Mouse (Mus musculus): ENCODE measurements at regions not wholly inside any gene's neighbourhood (a gene's known extent, or its start where the extent isn't known, plus 50 kb on each side); places are given as distances from the start of the nearest gene placed in this dataset.

DNA sequence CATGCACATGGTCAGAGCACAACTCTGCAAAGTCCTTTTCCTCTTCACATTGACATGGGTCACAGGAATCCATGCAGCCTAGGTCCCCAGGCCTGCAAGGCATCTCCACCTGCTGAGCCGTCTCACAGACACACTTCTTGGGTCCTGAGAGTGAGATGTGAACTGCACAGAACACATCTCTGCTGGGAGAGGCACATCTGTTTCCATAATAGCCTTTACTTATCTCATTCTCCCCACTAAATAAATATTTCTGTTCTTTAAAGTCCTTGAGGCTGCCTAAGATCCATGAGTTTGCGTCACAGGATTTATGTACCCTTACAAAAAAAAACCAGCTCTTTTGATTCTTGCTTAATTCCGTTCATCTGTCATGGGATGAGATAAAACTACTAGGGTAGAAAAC lies 67.2 kb upstream of the Dapk1 start:
- no peaks in the 10 kb centered on the region for H3K4me1 ChIP-seq (ENCODE audit: control insufficient read depth, insufficient read depth, low read length)
- H3K27ac ChIP-seq (ENCODE audit: insufficient read depth, low read length), result no peak overlapping the region
- no peak overlapping the region for H3K4me3 ChIP-seq (ENCODE audit: insufficient read depth, low read length)
- TF ChIP-seq CTCF (IDR thresholded peaks at IDR 0.05; ENCODE audit: extremely low read depth, insufficient read depth, low read length) (no peak), POLR2A (IDR thresholded peaks at IDR 0.05; ENCODE audit: extremely low read depth, insufficient read depth, low read length) (no peak)

DNA sequence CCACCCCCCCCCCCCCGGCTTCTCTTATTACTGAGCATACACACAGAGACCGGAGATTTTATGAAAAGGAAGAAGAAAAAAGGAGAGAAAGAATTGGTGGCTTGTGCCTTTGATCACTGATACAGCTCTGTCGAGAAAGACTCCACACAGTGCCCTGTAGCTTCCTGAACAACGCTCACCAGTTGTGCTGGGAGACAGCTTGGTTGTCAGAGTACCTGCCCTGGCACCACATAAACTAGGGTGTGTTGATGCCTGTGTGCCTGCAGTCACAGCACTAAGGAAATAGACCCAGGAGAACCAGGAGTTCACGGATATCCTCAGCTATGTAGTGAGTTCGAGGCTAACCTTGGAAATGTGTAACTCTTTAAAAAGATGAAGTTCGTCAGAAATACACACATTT lies 66.7 kb upstream of the Dapk1 start:
- Histone ChIP-seq H3K4me1 (ENCODE audit: control insufficient read depth, insufficient read depth, low read length) (no peaks in the 10 kb centered on the region), H3K4me3 (ENCODE audit: insufficient read depth, low read length) (no peak overlapping the region), H3K27ac (ENCODE audit: insufficient read depth, low read length) (no peak overlapping the region)
- no peak for TF ChIP-seq POLR2A (IDR thresholded peaks at IDR 0.05; ENCODE audit: extremely low read depth, insufficient read depth, low read length)

DNA sequence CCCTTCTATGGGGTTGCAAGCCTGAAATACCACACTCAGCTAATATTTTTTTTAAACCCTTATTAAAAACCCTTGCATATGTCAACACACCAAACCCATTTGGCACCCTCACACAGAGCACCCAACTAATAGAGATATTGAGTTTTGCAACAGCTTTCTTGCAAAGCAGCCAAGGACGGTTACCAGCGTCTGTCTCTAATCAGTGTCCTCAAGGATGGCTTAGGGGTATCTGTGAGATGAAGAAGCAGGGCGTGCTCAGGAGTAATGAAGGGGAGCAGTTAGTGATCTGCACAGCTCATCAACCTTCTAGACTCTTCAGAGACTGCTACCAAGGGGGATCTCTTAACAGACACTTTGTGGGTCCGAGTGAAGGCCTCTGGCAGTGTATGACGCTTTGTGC lies 65.0 kb upstream of the Dapk1 start:
- H3K4me3 ChIP-seq (ENCODE audit: insufficient read depth, low read length), result no peak overlapping the region
- no peaks in the 10 kb centered on the region for H3K4me1 ChIP-seq (ENCODE audit: control insufficient read depth, insufficient read depth, low read length)
- no peak overlapping the region for H3K27ac ChIP-seq (ENCODE audit: insufficient read depth, low read length)
- TF ChIP-seq CTCF (IDR thresholded peaks at IDR 0.05; ENCODE audit: extremely low read depth, insufficient read depth, low read length), result no peak
- no peak for TF ChIP-seq POLR2A (IDR thresholded peaks at IDR 0.05; ENCODE audit: extremely low read depth, insufficient read depth, low read length)

DNA sequence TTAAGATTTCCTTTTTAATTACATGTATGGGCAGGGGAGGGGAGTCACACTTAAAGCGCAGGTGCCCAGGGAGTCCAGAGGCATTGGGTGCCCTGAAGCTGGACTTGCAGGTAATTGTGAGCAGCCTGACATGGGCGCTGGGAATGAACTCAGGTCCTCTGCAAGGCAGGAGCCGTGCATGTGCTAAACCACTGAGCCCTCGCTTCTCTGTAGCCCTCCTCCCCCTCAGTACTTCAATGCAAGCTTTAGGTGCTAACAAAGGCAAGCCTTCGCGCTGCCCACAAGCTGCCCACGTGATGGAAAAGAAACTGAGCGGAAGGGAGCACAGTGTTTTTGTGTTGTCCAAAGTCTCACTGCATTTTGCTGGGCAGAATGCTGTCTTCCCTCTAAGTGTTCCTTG lies 63.6 kb upstream of the Dapk1 start:
- Histone ChIP-seq H3K4me3 (ENCODE audit: insufficient read depth, low read length) (no peak overlapping the region), H3K27ac (ENCODE audit: insufficient read depth, low read length) (no peak overlapping the region), H3K4me1 (ENCODE audit: control insufficient read depth, insufficient read depth, low read length) (no peaks in the 10 kb centered on the region)
- TF ChIP-seq POLR2A (IDR thresholded peaks at IDR 0.05; ENCODE audit: extremely low read depth, insufficient read depth, low read length) (no peak), CTCF (IDR thresholded peaks at IDR 0.05; ENCODE audit: extremely low read depth, insufficient read depth, low read length) (no peak)

DNA sequence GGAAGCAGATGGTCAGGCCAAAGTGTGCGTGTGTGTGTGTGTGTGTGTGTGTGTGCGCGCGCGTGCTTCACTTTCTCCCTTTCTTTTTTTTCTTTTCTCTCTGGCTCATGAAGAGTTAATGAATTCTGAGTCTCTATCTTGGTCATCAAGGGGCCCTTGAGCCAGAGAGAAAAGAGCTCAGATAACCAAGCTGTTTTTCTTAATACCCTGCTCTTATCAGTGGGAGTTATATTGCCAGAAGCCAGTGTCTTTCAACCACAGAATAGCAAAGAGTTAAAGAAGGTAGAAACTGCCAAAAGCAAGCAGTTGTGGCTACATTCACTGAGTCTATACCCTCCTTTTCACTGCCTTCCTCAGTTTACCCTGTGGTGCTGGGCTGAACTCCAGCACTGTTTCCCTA lies 60.6 kb upstream of the Dapk1 start:
- no peak overlapping the region for H3K27ac ChIP-seq (ENCODE audit: insufficient read depth, low read length)
- H3K4me1 ChIP-seq (ENCODE audit: control insufficient read depth, insufficient read depth, low read length), result no peaks in the 10 kb centered on the region
- TF ChIP-seq CTCF (IDR thresholded peaks at IDR 0.05; ENCODE audit: extremely low read depth, insufficient read depth, low read length) (no peak), POLR2A (IDR thresholded peaks at IDR 0.05; ENCODE audit: extremely low read depth, insufficient read depth, low read length) (no peak)
- no peak overlapping the region for H3K4me3 ChIP-seq (ENCODE audit: insufficient read depth, low read length)

DNA sequence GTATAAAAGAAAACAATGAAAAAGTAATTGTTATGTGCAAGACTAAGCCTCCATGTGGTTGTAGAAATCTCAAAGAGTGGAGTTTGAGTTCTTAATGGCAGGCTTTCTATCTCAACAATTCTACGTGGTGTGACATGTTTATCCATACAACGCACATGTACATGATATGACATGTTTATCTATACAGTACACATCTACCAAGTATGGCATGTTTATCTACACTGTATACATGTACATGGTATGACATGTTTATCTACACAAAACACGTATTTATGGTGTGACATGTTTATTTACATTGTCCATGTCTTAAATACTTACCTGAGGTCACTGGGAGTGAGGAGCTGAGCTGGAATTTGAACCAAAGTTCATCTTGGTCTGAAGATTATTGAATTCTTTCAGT lies 57.4 kb upstream of the Dapk1 start:
- Histone ChIP-seq H3K4me1 (ENCODE audit: control insufficient read depth, insufficient read depth, low read length) (no peaks in the 10 kb centered on the region), H3K4me3 (ENCODE audit: insufficient read depth, low read length) (no peak overlapping the region), H3K27ac (ENCODE audit: insufficient read depth, low read length) (no peak overlapping the region)
- TF ChIP-seq CTCF (IDR thresholded peaks at IDR 0.05; ENCODE audit: extremely low read depth, insufficient read depth, low read length), result no peak
- TF ChIP-seq POLR2A (IDR thresholded peaks at IDR 0.05; ENCODE audit: extremely low read depth, insufficient read depth, low read length), result no peak

DNA sequence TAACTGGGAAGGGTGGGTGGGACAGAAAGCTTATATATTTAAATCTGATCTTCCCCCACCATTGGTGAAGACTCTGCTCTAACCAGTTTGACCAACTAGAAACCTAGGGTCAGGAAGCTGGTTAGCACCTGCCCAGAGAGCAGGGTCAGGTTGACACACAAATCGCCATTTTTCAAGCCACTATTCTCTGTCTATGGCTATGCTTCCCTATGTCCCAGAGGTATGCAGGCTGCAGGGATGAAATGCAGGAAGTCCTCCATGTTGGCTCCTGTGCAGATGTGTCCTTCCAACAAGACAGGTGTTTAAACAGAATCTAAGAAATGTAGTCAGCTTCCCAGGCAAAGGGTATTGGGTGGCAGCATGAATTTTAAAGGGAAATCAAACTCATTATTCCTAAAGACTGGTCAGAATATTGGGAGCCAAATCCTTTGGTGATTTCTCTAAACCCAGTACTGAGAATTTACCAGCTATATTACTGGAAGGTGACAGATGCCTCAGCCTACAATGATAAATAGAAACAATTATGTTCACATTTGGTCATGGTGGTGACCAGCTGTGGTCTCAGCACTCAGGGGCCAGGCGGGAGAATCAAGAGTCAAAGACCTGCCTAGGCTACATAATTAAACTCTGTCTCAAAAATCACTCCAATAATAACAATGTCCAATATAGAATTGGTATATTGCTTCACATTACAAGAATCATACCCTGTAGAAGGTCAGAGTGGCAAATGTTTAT lies 55.6 kb upstream of the Dapk1 start:
- Histone ChIP-seq H3K27ac (ENCODE audit: insufficient read depth, low read length) (no peak overlapping the region), H3K4me1 (ENCODE audit: control insufficient read depth, insufficient read depth, low read length) (no peaks in the 10 kb centered on the region)
- TF ChIP-seq CTCF (IDR thresholded peaks at IDR 0.05; ENCODE audit: extremely low read depth, insufficient read depth, low read length), result no peak
- no peak for TF ChIP-seq POLR2A (IDR thresholded peaks at IDR 0.05; ENCODE audit: extremely low read depth, insufficient read depth, low read length)

More for the DNA sequence above, 55.6 kb upstream of the Dapk1 start:
- no peak overlapping the region for H3K4me3 ChIP-seq (ENCODE audit: insufficient read depth, low read length)
